Mouse (Mus musculus) heart, embryonic 16.5 days (tissue): ENCODE data around the gene Hdac1. TPM values are rescaled to one million over a fixed set of nuclear protein-coding genes. Genes with fewer than 3 reads are reported as not detected.
"Not testable (repeated sequence)": the region's sequence is repeated elsewhere in the genome, so short reads cannot be mapped to it uniquely, and the experiment has no call there.

Source experiments
- ATAC-seq: fragments of 200-750 bp; cut with Nextera tagmentation; replicated peaks from 2 replicates; pipeline ENCODE4 v1.8.0; 2017; ENCODE audit warnings: moderate number of reproducible peaks; ENCODE audit not compliant: insufficient read depth, low FRiP score; ENCODE audit errors: extremely low read depth
- H3K27ac ChIP-seq: fragments of 300-500 bp; sonication (generic); 2 replicates; pipeline ENCODE4 v1.5.1; 2014; ENCODE audit warnings: mild to moderate bottlenecking, low read length, control low read depth, moderate library complexity
- H3K27me3 ChIP-seq: fragments of 300-500 bp; sonication (generic); 2 replicates; pipeline ENCODE4 v1.6.1; 2014; ENCODE audit warnings: low read length, mixed read lengths; ENCODE audit not compliant: control insufficient read depth, insufficient read depth
- H3K36me3 ChIP-seq: fragments of 300-500 bp; sonication (generic); 2 replicates; pipeline ENCODE4 v1.6.1; 2014; ENCODE audit not compliant: control insufficient read depth, insufficient read depth
- H3K4me1 ChIP-seq: fragments of 300-500 bp; sonication (generic); 2 replicates; pipeline ENCODE4 v1.6.1; 2014; ENCODE audit warnings: low read length, mixed read lengths; ENCODE audit not compliant: control insufficient read depth, insufficient read depth
- H3K4me2 ChIP-seq: fragments of 300-500 bp; sonication (generic); 2 replicates; pipeline ENCODE4 v1.6.1; 2014; ENCODE audit warnings: low read depth, mild to moderate bottlenecking, control low read depth, low read length
- H3K4me3 ChIP-seq: fragments of 300-500 bp; sonication (generic); 2 replicates; pipeline ENCODE4 v1.5.1; 2014; ENCODE audit warnings: mild to moderate bottlenecking, control low read depth, low read length
- H3K9ac ChIP-seq: fragments of 300-500 bp; sonication (generic); 2 replicates; pipeline ENCODE4 v1.6.1; 2014; ENCODE audit warnings: low read length, control low read depth
- H3K9me3 ChIP-seq: fragments of 300-500 bp; sonication (generic); replicated peaks from 2 replicates; pipeline ENCODE4 v1.6.1; 2016; ENCODE audit warnings: low read length; ENCODE audit not compliant: control insufficient read depth
- WGBS: fragments of 180-500 bp; shearing (Covaris S2); extraction: QIAGEN DNeasy Blood & Tissue Kit; methylation state at CpG from one replicate; pipeline ENCODE4 v1.1.7; 2014; 5-methylcytosine and 5-hydroxymethylcytosine counted together
- polyA plus RNA-seq: library from polyadenylated mRNA; unstranded; fragments of >200 nt; fragmentation: Nextera tagmentation; extraction: Ambion mirVana; gene quantifications from 2 replicates; pipeline ENCODE4 v1.2.1, GENCODE M21; 2015

Gene Hdac1
- polyA plus RNA-seq, 1 experiment from 2014 or later = 139 TPM

GRCm38 (mm10) chr4:129555421-129555861 is 12.9 kb upstream of the Hdac1 start:
- WGBS = 9% methylated on average over 16 of the region's 16 CpGs
- no peaks in the 10 kb centered on the region for H3K36me3 ChIP-seq
- H3K9ac ChIP-seq = peak overlapping the region; percentile 72
- no peaks in the 10 kb centered on the region for H3K9me3 ChIP-seq
- H3K4me2 ChIP-seq = peak overlapping the region; percentile 94
- peaks cover 11% of the 10 kb centered on the region for H3K4me1 ChIP-seq
- ATAC-seq = 0 out of 2 replicates have a peak, but pooled peaks have one; percentile 5
- H3K27ac ChIP-seq = no peak overlapping the region
- no peaks in the 10 kb centered on the region for H3K27me3 ChIP-seq
- H3K4me3 ChIP-seq = peak overlapping the region; percentile 60

DNA sequence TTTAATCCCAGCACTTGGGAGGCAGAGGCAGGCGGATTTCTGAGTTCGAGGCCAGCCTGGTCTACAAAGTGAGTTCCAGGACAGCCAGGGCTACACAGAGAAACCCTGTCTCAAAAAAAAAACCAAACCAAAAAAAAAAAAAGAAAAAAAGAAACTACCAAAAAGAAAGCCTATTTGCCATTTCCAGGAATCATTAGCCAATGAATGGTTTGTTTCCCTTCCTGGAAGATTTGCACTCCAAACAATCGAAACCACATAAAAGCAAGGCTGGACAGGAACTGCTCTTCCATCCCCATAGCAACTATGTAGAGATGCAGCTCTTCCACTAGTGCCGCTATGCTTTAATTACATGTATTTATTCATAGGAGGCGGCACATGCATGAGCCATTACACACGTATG is 12.0 kb upstream of the Hdac1 start:
- not testable (repeated sequence) for H3K27ac ChIP-seq, H3K36me3 ChIP-seq, H3K27me3 ChIP-seq, H3K9me3 ChIP-seq, ATAC-seq, H3K4me3 ChIP-seq, H3K9ac ChIP-seq, H3K4me2 ChIP-seq
- 84% methylated on average over 5 of the region's 6 CpGs for WGBS
- H3K4me1 ChIP-seq = peaks cover 11% of the 10 kb centered on the region

DNA sequence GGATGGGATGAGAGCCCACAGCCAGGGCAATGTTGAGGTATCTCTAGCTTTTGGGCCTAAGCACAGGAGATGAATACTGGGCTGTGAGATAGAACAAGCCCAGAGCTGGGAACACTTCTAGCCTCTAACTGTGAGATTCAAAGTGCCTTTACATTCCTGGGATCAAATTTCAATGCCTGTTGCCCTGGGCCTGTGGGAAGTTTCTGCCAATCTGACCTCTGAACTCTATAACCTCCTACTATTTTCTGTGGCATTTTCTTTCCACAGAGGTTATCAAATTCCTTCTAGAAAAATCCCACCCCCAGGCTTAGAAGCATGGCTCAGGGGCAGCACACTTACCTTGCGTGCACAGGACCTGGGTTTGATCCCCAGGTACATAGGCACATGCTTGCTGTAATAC is 7.8 kb upstream of the Hdac1 start:
- no peaks in the 10 kb centered on the region for H3K27me3 ChIP-seq
- no peak overlapping the region for H3K4me3 ChIP-seq
- ATAC-seq = no peak
- H3K4me1 ChIP-seq = no peaks in the 10 kb centered on the region
- H3K9me3 ChIP-seq = no peaks in the 10 kb centered on the region
- H3K27ac ChIP-seq = no peak overlapping the region
- 77% methylated on average over 1 of the region's 1 CpGs for WGBS
- no peak overlapping the region for H3K9ac ChIP-seq
- no peaks in the 10 kb centered on the region for H3K36me3 ChIP-seq
- H3K4me2 ChIP-seq = no peak overlapping the region

DNA sequence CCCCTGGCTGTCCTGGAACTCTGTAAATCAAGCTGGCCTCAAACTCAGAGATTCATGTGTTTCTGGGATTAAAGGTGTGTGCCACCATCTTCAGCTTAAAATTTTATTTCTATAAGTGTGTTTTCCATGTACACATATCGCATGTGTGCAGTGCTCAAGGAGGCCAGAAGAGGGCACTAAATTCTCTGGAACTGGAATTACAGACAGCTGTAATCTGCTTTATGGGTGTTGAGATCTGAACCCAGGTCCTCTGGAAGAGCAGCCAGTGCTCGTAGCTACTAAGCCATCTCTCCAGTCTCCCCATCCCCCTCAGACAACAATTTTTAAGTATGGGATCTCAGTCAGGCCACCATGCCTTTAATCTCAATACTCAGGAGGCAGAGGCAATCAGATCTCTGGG is 6.8 kb upstream of the Hdac1 start:
- Histone ChIP-seq H3K36me3 (no peaks in the 10 kb centered on the region), H3K4me3 (no peak overlapping the region), H3K9me3 (no peaks in the 10 kb centered on the region), H3K27me3 (no peaks in the 10 kb centered on the region), H3K4me1 (no peaks in the 10 kb centered on the region), H3K4me2 (no peak overlapping the region), H3K27ac (no peak overlapping the region), H3K9ac (no peak overlapping the region)
- no peak for ATAC-seq
- WGBS = 92% methylated on average over 2 of the region's 2 CpGs

DNA sequence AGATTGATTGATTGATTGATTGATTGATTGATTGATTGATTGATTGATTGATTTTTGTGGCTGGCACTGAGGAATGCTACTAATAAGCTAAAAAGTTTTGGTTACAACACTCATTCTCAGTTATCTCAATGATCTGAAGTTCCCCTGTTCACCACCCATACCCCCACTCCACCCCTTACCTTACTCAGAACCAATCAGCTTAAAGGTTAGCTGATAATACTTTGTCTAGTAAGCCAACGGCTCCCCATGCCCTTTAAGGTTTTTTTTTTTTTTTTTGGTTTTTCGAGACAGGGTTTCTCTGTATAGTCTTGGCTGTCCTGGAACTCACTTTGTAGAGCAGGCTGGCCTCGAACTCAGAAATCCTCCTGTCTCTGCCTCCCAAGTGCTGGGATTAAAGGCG is 5.1 kb upstream of the Hdac1 start:
- not testable (repeated sequence) for H3K4me1 ChIP-seq, H3K4me3 ChIP-seq, H3K4me2 ChIP-seq, H3K27ac ChIP-seq, H3K9me3 ChIP-seq, H3K27me3 ChIP-seq, H3K9ac ChIP-seq, ATAC-seq, H3K36me3 ChIP-seq
- WGBS = 78% methylated on average over 4 of the region's 4 CpGs

GRCm38 (mm10) chr4:129544106-129544505 is 1.6 kb upstream of the Hdac1 start:
- 93% methylated on average over 4 of the region's 4 CpGs for WGBS
- no peaks in the 10 kb centered on the region for H3K27me3 ChIP-seq
- H3K4me2 ChIP-seq = no peak overlapping the region
- ATAC-seq = no peak
- no peak overlapping the region for H3K27ac ChIP-seq
- peaks cover 13% of the 10 kb centered on the region for H3K4me1 ChIP-seq
- no peaks in the 10 kb centered on the region for H3K36me3 ChIP-seq
- H3K9me3 ChIP-seq = no peaks in the 10 kb centered on the region
- H3K9ac ChIP-seq = no peak overlapping the region
- no peak overlapping the region for H3K4me3 ChIP-seq

DNA sequence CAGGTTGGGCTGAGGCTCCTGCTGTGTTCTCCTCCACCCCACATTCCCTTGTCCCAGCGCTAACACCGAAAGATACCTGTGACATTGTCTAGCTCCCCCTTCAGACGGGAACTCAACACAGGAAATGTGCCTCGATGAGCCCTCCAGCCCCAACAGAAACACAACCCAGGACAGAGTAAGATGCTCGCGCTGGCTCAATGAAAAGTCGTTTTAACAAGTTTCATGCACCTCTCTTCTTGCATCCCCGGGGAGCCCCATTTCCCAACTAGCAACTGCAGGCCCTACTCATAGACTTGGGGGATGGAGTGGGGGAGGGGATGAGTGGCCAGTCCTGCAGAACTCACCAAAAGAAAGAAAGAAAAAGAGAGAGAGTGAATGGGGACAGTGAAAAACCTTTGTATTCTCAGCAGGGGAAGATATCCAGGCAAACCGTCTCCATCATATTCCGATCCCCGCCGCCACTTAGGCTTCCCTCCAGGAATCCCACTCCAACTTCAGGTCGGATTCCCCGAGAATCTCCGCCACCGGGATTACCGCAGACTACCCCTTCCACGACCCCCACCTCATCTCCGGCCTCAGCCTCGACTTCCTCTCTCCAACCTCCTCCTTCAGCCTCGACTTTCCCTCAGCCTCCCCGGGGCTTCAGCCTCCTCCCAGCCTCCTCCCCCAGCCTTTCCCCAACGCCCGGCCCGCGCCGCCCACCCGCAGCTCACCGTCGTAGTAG is 483 bp downstream of the Hdac1 start:
- no peak for ATAC-seq

DNA sequence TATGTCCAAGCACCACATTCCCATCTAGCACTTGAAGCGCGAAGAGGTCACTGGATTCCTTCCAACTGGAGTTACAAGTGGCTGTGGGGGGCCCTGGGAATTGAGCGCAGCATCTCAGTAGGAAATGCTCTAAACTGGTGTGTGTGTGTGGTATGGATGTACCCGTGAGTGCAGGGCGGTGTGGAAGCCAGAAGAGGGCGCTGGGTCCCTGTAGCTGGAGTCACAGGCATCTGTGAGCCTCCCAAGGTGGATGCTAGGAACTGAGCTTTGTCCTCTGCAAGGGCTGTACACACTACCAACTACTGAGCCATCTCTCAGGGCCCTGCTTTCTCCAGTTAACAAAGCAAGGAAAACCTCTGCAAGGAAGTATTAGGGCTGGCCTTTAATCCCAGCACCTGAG is 2.5 kb downstream of the Hdac1 start:
- Histone ChIP-seq H3K9ac (no peak overlapping the region), H3K4me3 (no peak overlapping the region), H3K9me3 (no peaks in the 10 kb centered on the region), H3K4me2 (no peak overlapping the region), H3K36me3 (no peaks in the 10 kb centered on the region), H3K27me3 (no peaks in the 10 kb centered on the region), H3K27ac (no peak overlapping the region), H3K4me1 (peaks cover 13% of the 10 kb centered on the region)
- no peak for ATAC-seq
- WGBS = 72% methylated on average over 6 of the region's 6 CpGs

More for the DNA sequence above, 483 bp downstream of the Hdac1 start:
- H3K4me3 ChIP-seq = peak overlapping the region; percentile 84
- no peaks in the 10 kb centered on the region for H3K36me3 ChIP-seq
- no peaks in the 10 kb centered on the region for H3K9me3 ChIP-seq
- peaks cover 13% of the 10 kb centered on the region for H3K4me1 ChIP-seq
- H3K9ac ChIP-seq = peak overlapping the region; percentile 86
- no peaks in the 10 kb centered on the region for H3K27me3 ChIP-seq
- whole genome bisulfite sequencing = under 1% methylated on average over 30 of the region's 30 CpGs
- peak overlapping the region; percentile 87 for H3K4me2 ChIP-seq
- H3K27ac ChIP-seq = peak overlapping the region; percentile 76

DNA sequence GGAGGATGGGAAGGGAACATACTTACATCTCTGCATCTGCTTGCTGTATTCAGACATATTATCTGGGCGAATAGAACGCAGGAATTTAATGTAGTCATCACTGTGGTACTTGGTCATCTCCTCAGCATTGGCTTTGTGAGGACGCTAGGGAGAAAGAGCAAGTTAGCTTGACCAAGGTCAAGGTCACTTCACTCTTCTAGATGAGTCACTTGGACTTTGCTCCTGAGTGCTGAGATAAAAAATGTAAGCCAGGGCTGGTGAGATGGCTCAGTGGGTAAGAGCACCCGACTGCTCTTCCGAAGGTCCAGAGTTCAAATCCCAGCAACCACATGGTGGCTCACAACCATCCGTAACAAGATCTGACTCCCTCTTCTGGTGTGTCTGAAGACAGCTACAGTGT is 13.6 kb downstream of the Hdac1 start:
- H3K27me3 ChIP-seq, H3K4me1 ChIP-seq, H3K27ac ChIP-seq, H3K9me3 ChIP-seq, ATAC-seq, H3K9ac ChIP-seq, H3K4me2 ChIP-seq, H3K4me3 ChIP-seq: not testable (repeated sequence)
- WGBS = 84% methylated on average over 5 of the region's 6 CpGs
- H3K36me3 ChIP-seq = peaks cover 49% of the 10 kb centered on the region
